Mouse (Mus musculus) thymus, adult 18-20 months (tissue): ENCODE data around the gene C2cd4a.

Experiments used
- DNase-seq, 2 experiments: peaks; one replicate each; pipeline ENCODE4 v3.0.0; 2022; ENCODE audit warnings: mixed read lengths in 2 of 2

The C2cd4a gene

DNA sequence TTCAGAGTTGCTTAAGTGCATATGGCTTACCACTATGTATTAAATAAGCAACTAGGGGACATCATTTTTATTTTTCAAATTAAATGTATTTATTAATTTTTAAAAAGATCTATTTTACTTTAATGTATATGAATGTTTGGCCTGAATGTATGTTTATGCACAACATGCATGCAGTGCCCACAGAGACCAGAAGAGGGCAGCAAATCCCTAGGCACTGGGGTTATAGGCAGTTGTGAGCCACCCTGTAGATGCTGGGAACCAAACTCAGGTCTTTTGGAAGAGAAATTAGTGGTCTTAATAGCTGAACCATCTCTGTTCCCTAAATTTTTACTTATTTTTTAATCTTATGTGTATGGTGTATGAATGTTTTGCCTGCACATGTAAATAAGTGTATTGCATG is 48.2 kb downstream of the C2cd4a start:
- no peak for DNase-seq

- DNase-seq, result no peak
Observed at GRCm38 (mm10) chr9:67783464-67783863, 48.7 kb downstream of the C2cd4a start.

DNA sequence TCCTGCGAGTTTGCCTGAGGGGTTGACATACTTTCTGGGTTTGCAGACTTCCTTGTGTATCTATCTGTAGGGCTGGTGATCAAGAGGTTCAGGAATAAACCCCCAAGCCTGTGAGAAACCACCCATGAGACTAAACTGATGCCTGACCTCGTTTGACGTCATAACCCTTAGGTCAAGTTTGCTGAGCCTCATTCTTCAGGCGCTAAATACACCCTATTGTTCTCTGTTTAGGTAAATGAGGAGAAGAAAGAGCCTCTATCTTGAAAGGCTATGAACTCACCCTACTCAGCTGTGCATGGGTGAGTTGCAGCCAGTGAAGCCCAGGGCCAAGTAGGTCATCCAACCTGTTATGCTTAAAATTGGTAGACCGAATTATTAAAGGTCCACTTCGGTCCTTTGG is 49.3 kb downstream of the C2cd4a start:
- no peak for DNase-seq
